Mouse (Mus musculus) gastrocnemius, postnatal 36 days (tissue): ENCODE data around the gene Capg. TPM values are rescaled to one million over a fixed set of nuclear protein-coding genes. Genes with fewer than 3 reads are reported as not detected.

Source experiments
- DNase-seq, 2 experiments: peaks; one replicate each; pipeline ENCODE4 v3.0.0; 2022
- intact Hi-C: fragments of 180-260 bp; cut with DNase I; formaldehyde crosslinking; loops from one replicate; pipeline ENCODE4 v1.15.1; 2025
- total RNA-seq, 2 experiments: library from RNA; stranded (reverse); gene quantifications; 2 replicates each; pipeline ENCODE4 v1.2.3; 2021

Gene Capg
- total RNA-seq, 2 experiments from 2014 or later, result 7.2 to 11.8 TPM

GRCm38 (mm10) chr6:72565506-72565905, 21.3 kb downstream of the Capg start:
- intact Hi-C loops, result no loop called here
- no peak for DNase-seq

- intact Hi-C loops, result loop anchor here (1.0 kb wide), 2 partner anchors 31 to 140 kb away; no protein-coding TSS in a partner anchor
- DNase-seq, result peak; percentile 70 to 81
Measured at GRCm38 (mm10) chr6:72566044-72566443, 21.9 kb downstream of the Capg start.

- DNase-seq, result no peak
- intact Hi-C loops, result no loop called here
Measured at GRCm38 (mm10) chr6:72567508-72567907, 23.3 kb downstream of the Capg start.

GRCm38 (mm10) chr6:72568736-72569135, 24.5 kb downstream of the Capg start:
- intact Hi-C loops, result no loop called here

GRCm38 (mm10) chr6:72570644-72571397, 26.6 kb downstream of the Capg start:
- intact Hi-C loops, result no loop called here
- no peak for DNase-seq

More at GRCm38 (mm10) chr6:72568736-72569135, 24.5 kb downstream of the Capg start:
- no peak for DNase-seq

- intact Hi-C loops, result no loop called here
- DNase-seq, result no peak
Measured at GRCm38 (mm10) chr6:72571826-72572225, 27.6 kb downstream of the Capg start.

- DNase-seq, result no peak
- intact Hi-C loops, result no loop called here
Measured at GRCm38 (mm10) chr6:72576041-72576440, 31.9 kb downstream of the Capg start.

GRCm38 (mm10) chr6:72581625-72582382, 37.6 kb downstream of the Capg start:
- peak in 1 of 2 experiments; percentile 36 for DNase-seq
- intact Hi-C loops, result no loop called here

- intact Hi-C loops, result no loop called here
- DNase-seq, result no peak
Measured at GRCm38 (mm10) chr6:72583211-72583839, 39.1 kb downstream of the Capg start.

GRCm38 (mm10) chr6:72584154-72584553, 40.0 kb downstream of the Capg start:
- no peak for DNase-seq
- intact Hi-C loops, result no loop called here

GRCm38 (mm10) chr6:72586701-72587100, 42.5 kb downstream of the Capg start:
- DNase-seq, result no peak
- intact Hi-C loops, result no loop called here

- intact Hi-C loops, result no loop called here
- no peak for DNase-seq
Measured at GRCm38 (mm10) chr6:72588307-72588706, 44.1 kb downstream of the Capg start.

GRCm38 (mm10) chr6:72590111-72590510, 45.9 kb downstream of the Capg start:
- intact Hi-C loops, result no loop called here
- DNase-seq, result no peak

GRCm38 (mm10) chr6:72593011-72593803, 49.0 kb downstream of the Capg start:
- DNase-seq, result peak; percentile 47 to 66
- intact Hi-C loops, result no loop called here

GRCm38 (mm10) chr6:72593914-72594313, 49.7 kb downstream of the Capg start:
- DNase-seq, result no peak
- intact Hi-C loops, result no loop called here

- no peak for DNase-seq
- intact Hi-C loops, result no loop called here
Measured at GRCm38 (mm10) chr6:72597083-72597874, 53.1 kb downstream of the Capg start.

GRCm38 (mm10) chr6:72597956-72598753, 54.0 kb downstream of the Capg start, which contains the start of the genes Elmod3 and Retsat:
TSS of gene Elmod3 (minus strand) at chr6:72598413.
TSS of gene Retsat (plus strand) at chr6:72598475.
- DNase-seq, result peak; percentile 93 to 94
- intact Hi-C loops, result no loop called here

- intact Hi-C loops, result no loop called here
- peak in 1 of 2 experiments; percentile 25 for DNase-seq
Measured at GRCm38 (mm10) chr6:72598791-72599557, 54.8 kb downstream of the Capg start.
